Mouse (Mus musculus): ENCODE measurements around the gene Tlr12. TPM values are rescaled to one million over a fixed set of nuclear protein-coding genes. Genes with fewer than 3 reads are reported as not detected.

The Tlr12 gene
- polyA plus RNA-seq, 1 experiment from 2014 or later = 1.6 TPM

GRCm38 (mm10) chr4:128575811-128576210, 42.6 kb downstream of the Tlr12 start:
- Histone ChIP-seq H3K27me3 (no peaks in the 10 kb centered on the region), H3K36me3 (ENCODE audit: poor library complexity, severe bottlenecking) (peaks cover 38% of the 10 kb centered on the region), H3K27ac (no peak overlapping the region), H3K4me2 (no peak overlapping the region), H3K9me3 (replicated peaks) (peaks cover 14% of the 10 kb centered on the region), H3K4me1 (no peaks in the 10 kb centered on the region), H3K9ac (no peak overlapping the region), H3K4me3 (no peak overlapping the region)
- 94% methylated on average over 4 of the region's 4 CpGs for WGBS
- no peak for ATAC-seq

Other genes with a start within 250 kb of the Tlr12 start
- gene Zscan20, start 8.5 kb downstream of the Tlr12 start, polyA plus RNA-seq (2015; fragmentation: Nextera tagmentation; extraction: Ambion mirVana) = 4.9 and 5.4 TPM in 2 replicates
- 34.9 and 38.2 TPM in 2 replicates for gene Phc2, start 36.1 kb upstream of the Tlr12 start, polyA plus RNA-seq (2015; fragmentation: Nextera tagmentation; extraction: Ambion mirVana)
- gene A3galt2, start 136.7 kb upstream of the Tlr12 start, polyA plus RNA-seq (2015; fragmentation: Nextera tagmentation; extraction: Ambion mirVana) = 0.67 and 0.88 TPM in 2 replicates
- gene Zfp362, start 187.4 kb upstream of the Tlr12 start, polyA plus RNA-seq (2015; fragmentation: Nextera tagmentation; extraction: Ambion mirVana) = 42.3 and 46.9 TPM in 2 replicates

Measured in forebrain, embryonic 13.5 days (tissue).